Mouse (Mus musculus): ENCODE data around the gene Mif.
"Not testable (repeated sequence)": the region's sequence is repeated elsewhere in the genome, so short reads cannot be mapped to it uniquely, and the experiment has no call there.

Gene Mif

GRCm38 (mm10) chr10:75859786-75860470 is at the start of gene Mif:
Mif (minus strand) TSS chr10:75860240.
- peak; percentile 90 for DNase-seq (ENCODE audit: low spot score)

DNA sequence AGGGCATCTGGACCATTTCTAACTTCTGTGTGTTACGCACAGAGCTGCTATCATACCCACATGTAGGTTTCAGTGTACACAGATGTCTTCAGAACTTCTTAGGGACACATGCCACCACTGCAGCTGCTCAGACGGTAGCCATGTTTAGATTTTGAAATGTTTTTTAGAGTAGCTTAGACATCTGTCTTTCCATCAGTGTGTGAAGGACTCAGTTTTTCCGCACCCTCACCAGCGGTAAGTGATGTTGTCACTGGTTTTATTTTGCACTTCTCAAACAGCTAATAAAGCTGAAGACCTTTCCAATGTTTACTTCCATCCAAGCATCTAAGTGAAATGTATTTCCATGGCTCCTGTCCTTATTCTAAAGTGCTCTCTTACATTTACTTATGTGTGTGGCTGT is 46.8 kb upstream of the Mif start:
- DNase-seq (ENCODE audit: low spot score): no peak

GRCm38 (mm10) chr10:75904391-75904790 is 44.4 kb upstream of the Mif start:
- no peak for DNase-seq (ENCODE audit: low spot score)

GRCm38 (mm10) chr10:75898846-75899245 is 38.8 kb upstream of the Mif start:
- peak; percentile 61 for DNase-seq (ENCODE audit: low spot score)

DNA sequence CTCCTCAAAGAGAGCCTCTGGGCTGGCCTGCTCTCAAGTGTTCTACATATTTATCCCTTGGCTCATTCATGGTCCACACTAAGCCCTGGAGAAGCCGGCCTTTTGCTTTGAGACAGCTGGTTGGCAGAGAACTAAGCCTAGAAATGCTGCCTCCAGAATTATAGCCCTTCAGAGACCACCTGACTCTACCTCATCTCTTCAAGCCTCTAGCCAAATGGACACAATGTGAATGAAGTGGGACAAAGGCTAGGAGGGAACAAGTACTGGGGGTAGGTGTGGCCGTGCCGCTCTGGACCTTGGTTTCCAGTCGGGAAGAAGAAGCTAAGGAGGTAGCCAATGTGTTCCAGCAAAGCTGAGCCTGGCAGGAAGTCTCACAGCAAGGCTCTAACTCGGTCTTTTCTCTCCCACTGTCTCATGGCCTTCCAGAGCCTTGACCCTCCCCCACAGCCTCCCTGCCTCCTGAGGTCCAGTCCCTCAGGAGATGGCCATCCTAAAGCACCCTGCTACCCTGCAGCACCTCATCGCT is 38.1 kb upstream of the Mif start:
- no peak for DNase-seq (ENCODE audit: low spot score)

DNA sequence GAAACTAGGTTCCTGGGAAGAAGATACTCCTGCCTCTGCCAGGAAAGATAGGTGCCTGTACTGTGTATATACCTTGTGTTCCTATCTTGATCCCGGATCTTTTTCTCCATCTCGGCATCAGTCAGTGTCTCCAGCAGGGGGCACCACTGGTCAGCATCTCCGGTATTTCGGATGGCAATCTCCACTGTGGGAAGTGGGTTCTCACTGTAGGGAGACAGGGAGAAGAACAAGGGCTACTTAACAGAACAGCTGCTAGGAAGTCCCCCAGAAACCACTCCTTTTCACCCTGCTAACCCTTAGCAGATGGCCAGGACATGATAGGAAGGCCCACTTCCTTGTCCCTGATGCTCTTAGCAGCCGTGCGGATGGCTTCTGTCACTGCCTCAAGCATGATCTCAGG is 37.3 kb upstream of the Mif start:
- DNase-seq (ENCODE audit: low spot score): peak; percentile 82

GRCm38 (mm10) chr10:75896208-75896607 is 36.2 kb upstream of the Mif start:
- no peak for DNase-seq (ENCODE audit: low spot score)

DNA sequence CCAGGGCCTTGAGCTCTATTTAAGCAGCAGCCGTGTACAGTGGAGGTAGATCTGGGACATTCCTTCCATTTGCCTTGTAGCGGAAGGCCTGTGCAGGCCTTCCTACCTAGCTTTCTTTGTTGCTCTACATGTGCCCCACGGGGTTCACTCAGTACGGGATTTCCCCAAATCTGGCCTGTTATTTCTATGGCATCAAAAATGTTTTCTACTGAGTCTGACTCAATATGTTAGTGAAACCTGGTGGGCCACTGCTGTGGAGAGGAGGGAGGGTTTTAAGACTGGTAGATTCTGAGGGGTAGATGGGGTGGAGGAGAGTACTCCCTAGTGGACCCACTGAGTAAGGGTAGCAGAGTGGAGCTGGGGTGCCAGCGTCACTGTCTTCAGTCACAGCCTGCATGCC is 35.7 kb upstream of the Mif start:
- DNase-seq (ENCODE audit: low spot score): no peak

GRCm38 (mm10) chr10:75894601-75895000 is 34.6 kb upstream of the Mif start:
- no peak for DNase-seq (ENCODE audit: low spot score)

DNA sequence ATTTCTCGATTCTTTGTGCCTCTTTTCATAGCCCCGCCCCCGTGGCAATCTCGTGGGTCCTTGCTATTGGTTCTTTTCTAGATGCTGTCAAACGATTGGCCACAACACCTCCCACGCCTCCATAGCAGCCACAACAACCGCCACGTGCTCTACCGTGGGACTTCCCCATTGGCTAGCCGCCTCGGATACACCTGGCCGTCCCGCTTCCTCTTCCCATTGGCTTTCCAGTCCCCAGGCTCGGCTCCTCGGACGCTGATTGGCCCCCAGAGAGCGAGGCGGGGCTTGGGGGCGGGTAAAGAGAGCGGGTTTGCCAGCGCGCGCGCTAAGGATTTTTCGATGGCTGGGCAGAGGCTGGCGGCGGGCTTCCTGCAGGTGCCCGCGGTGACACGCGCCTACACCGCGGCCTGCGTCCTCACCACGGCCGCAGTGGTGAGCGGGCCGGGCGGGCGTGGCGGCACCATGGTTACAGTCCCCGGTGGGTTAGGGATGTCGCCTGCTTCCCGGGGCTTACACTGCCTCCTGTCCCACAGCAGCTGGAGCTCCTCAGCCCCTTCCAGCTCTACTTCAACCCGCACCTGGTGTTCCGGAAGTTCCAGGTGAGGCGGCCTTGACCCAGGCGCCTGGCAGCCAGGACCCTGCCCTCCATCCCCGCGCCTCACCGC is 33.2 kb upstream of the Mif start, which contains the start of gene Derl3:
Gene Derl3 (plus strand): TSS at position 325 of the 662 bp plus-strand sequence.
- peak; percentile 95 for DNase-seq (ENCODE audit: low spot score)

GRCm38 (mm10) chr10:75889406-75890153 is 29.5 kb upstream of the Mif start:
- peak; percentile 43 for DNase-seq (ENCODE audit: low spot score)

GRCm38 (mm10) chr10:75887504-75887903 is 27.5 kb upstream of the Mif start:
- not testable (repeated sequence) for DNase-seq (ENCODE audit: low spot score)

DNA sequence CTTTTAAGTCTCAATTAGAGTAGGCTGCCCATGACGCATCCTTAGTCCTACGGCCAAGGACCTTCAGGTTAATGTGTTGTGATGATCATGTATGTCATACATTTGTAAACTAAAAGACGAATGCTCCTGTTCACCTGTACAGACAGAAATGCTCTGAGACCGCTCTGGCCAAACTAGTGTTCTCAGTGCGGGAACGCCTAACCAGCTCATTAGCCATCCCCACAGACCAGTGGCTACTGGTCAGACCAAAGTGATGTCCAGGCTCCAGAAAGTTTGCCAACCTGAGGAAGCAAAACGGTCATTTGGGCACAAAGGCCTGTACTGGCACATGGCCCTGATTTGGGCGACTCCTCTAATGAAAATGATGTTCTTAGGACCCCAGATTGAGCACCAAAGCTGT is 24.7 kb upstream of the Mif start:
- DNase-seq (ENCODE audit: low spot score): no peak

- peak; percentile 86 for DNase-seq (ENCODE audit: low spot score)
Observed at GRCm38 (mm10) chr10:75883232-75883552, 23.2 kb upstream of the Mif start.

DNA sequence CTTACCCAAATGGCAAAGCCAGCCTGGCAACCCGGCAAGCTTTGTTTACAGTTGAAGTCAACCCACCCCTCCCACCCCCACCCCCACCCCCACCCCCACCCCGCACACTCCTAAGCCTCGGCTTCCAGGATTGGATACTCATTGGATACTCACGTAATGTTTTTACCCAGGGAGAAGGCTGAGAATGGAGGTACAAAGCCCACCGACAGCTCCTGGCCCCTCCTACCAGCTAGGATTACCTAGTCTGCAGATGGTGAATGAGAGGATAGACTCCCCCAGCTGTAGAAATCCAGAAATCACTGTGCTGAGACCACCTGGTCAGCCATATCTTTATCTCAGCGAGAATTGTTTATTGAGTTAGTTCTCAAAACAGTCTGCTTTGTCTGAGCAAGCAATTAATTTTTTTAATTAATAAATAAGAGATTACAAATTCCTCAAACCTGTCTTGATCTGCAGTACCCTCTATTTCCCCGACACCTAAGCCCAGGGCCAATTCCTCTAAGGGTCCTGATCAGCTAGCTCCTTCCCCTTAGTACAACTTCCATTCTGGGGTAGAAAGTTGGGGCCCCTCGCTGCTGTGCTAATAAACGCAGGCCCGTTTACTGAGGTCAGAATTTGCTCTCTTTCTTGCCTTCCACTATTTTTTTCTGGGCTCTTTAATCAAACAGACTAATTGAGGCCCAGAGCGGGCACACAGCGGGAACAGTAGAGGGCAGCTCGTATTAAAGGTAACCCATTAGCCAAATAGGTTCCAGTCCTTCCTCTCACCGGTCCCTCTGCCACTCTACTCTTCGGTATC is 22.6 kb upstream of the Mif start:
- DNase-seq (ENCODE audit: low spot score): no peak

DNA sequence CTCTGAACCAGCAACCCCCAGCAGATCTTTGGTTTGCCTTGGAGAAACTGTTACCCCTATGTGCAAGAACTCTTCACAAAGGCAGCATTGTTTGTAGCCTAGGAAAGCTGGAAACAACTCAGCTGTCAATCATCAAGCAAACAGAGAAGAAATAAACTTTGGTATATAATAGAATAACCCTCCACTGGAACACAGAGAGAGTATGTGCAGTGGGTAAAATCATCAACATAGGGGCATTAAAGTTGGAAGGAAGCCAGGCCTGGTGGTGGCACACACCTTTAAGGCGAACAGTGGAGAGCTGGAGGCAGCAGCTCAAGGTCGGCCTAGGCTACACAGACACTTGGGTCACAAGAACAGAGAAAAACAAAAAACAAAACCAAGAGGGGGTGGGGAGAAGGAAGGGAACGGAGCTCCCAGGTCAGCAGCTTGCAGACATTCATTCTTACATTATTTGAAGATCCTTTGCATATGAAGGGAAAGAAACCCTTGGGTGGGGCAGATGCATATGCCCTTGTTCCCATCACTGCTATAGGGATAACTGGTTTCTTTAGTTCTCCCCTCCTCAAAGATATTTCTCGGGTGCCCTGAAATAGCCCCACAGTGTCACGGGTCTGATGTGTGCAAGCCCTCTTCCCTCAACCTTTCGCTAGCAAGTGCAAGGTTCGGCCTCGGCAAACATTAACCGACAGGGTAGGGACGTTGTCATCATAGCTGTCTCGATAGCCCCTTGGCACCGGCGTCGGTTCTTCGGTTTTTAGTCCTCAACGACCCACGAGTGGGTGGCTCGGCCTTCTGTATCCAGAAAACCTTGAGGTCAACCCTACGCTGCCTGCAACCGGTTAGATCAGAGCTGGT is 21.8 kb upstream of the Mif start:
- peak; percentile 44 for DNase-seq (ENCODE audit: low spot score)

- peak; percentile 40 for DNase-seq (ENCODE audit: low spot score)
Observed at GRCm38 (mm10) chr10:75880771-75881577, 20.9 kb upstream of the Mif start.

- DNase-seq (ENCODE audit: low spot score): no peak
Observed at GRCm38 (mm10) chr10:75880351-75880750, 20.3 kb upstream of the Mif start.

DNA sequence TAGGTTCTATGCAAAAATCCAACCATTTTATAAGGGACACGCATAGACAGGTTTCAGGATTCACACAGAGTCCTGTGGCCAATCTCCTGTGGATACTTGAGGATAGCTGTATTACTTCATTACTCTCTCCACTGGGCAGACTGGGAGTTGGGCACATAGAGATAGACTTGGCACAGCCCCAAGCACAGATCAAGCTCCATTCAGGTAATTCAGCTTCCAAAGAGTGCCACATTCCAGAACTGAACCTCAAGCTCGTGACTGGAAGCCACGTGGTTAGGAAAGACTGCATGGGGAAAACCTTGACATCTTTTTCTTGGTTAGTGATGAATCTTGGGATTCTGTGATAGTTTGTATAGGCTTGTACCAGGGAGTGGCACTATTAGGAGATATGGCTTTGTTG is 18.8 kb upstream of the Mif start:
- DNase-seq (ENCODE audit: low spot score): no peak

DNA sequence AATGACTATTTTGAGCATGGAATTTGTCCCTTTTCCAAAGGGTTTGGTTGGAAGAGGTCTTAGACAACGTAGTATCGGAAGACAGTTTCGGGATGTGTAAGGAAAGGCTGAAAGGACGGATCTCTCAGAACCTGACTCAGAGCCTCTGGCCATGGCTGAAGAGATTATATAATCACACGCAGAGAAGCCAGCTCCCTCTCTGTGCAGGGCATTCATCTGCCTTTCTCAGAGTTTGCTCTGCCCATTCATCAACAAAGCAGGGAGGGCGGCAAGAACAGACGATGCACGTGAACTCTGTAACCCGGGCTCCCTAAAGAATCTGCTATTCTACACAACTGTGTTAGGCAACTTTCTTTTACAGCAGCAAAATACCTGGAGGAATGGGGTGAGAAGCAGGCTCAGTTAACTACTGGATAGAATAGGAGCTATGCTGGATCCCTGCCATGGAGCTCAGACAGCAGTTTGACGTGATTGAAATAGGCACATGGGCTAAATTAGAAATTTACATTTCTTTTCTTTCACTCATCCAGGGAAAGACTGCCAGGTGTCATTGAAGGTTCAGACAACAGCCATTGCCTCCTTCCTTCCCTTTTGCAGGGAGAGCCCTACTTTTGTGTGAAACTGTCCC is 13.6 kb upstream of the Mif start:
- DNase-seq (ENCODE audit: low spot score): no peak

Measured in testis, postnatal 10 days (tissue).